Mouse (Mus musculus) right cerebral cortex, adult 18-20 months (tissue): ENCODE results near the gene Gm26566.
"Not testable (repeated sequence)": the region's sequence is repeated elsewhere in the genome, so short reads cannot be mapped to it uniquely, and the experiment has no call there.

ENCODE experiments used
- DNase-seq: peaks from one replicate; pipeline ENCODE4 v3.0.0; 2022; ENCODE audit warnings: mixed read lengths

Gm26566 gene

GRCm38 (mm10) chr4:88741426-88741825 lies 19.8 kb downstream of the Gm26566 start:
- DNase-seq: no peak

- DNase-seq: no peak
Observed at GRCm38 (mm10) chr4:88742771-88743371, 21.3 kb downstream of the Gm26566 start.

- no peak for DNase-seq
Observed at GRCm38 (mm10) chr4:88744207-88744606, 22.6 kb downstream of the Gm26566 start.

DNA sequence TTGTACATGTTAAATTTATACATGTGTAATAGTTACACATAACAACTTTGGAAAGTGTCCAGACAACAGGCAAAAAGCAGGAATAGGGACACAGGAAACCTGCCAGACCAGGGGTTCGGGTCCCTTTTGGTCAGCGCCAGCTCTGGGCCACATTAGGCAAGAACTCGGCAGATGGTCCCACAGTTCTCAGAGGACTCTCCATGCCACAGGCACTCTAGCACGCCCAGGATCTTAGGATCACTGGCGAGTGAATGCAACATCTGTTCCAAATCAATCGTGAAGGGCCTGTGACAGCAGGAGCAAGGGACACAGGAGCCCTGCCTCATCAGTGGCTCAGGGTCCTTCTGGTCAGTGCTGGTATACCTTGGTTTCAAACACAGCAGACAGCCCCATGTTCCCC lies 28.3 kb downstream of the Gm26566 start:
- no peak for DNase-seq

DNA sequence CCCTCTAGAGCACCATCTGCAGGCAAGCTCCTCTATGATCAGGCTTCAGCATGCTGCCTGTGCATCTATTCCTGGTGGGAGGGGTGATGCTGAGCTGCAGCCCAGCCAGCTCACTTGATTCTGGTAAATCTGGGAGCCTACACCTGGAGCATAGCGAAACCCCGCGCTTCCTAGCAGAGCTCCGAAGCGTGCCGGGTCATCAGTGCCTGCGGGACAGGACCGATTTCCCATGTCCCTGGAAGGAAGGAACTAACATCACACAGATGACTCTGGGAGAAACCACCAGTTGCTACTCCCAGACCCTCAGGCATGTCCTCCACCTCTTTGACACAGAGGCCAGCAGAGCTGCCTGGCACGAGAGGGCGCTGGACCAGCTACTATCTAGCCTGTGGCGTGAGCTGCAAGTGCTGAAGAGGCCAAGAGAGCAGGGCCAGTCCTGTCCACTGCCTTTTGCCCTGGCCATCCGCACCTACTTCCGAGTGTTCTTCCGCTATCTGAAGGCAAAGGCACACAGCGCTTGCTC lies 33.3 kb downstream of the Gm26566 start, which contains the start of gene Gm13271:
Gm13271 (plus strand) TSS at position 51 of the 523 bp plus-strand sequence.
- peak; percentile 73 for DNase-seq

- not testable (repeated sequence) for DNase-seq
Observed at GRCm38 (mm10) chr4:88756581-88757513, 35.2 kb downstream of the Gm26566 start.

DNA sequence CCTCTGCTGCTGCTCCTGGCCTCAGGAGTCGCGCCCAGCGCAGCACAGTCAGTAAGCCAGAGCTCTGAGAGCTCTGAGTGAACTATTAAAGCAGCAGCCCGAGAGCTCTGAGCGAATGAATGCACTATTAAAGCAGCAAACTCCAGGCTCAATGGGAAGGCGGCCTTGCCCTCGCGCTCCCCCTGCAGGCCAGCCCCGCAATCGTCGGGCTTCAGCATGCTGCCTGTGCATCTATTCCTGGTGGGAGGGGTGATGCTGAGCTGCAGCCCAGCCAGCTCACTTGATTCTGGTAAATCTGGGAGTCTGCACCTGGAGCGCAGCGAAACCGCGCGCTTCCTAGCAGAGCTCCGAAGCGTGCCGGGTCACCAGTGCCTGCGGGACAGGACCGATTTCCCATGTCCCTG lies 36.0 kb downstream of the Gm26566 start:
- peak; percentile 88 for DNase-seq

- not testable (repeated sequence) for DNase-seq
Observed at GRCm38 (mm10) chr4:88758751-88759150, 37.1 kb downstream of the Gm26566 start.

DNA sequence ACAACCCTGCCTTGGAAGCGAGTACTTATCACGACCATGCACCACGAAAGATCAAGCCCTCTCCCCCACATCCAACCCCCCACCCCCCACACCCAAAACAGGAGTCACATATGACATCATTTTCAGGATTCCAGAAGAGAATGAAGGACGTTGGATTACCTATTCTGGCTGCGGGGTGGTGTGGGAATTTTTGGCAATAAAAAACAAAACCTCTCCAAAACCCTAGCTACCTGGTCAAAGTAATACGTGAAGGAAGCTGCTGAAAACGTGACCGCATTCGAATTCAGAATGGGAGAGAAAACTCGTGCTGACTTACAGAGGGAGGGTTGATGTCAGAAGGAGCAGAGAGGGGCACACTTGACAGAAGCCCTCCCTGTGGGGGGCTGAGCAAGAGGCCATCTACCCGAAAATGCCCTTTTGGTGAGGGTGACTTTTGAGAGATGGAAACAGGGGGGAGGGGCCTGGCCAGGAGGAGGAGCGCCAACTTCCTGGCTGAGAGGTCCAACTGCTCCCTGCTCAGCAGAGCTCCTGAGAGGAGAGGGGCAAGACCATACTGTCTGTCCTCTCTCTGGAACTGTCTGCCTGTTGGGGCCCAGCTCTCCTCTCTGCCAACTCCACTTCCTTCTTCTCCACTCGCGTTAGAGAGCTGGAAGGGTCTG lies 38.1 kb downstream of the Gm26566 start, which contains the start of gene Gm13283:
Gm13283 (plus strand) TSS at position 510 of the 659 bp plus-strand sequence.
- DNase-seq: peak; percentile 10

DNA sequence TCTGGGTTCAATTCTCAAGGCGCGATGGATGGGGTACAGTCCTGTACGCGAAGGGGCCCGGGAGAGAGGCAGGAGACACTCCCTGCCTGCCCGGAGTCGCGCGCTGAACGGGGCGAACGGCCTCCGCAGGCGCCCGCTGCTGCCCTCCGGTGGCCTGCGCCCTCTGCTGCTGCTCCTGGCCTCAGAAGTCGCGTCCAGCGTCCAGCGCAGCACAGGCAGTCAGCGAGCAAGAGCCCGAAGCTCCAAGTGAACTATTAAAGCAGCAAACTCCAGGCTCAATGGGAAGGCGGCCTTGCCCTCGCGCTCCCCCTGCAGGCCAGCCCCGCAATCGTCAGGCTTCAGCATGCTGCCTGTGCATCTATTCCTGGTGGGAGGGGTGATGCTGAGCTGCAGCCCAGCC lies 38.8 kb downstream of the Gm26566 start:
- DNase-seq: peak; percentile 46

- DNase-seq: peak; percentile 63
Observed at GRCm38 (mm10) chr4:88761776-88762175, 40.2 kb downstream of the Gm26566 start.

DNA sequence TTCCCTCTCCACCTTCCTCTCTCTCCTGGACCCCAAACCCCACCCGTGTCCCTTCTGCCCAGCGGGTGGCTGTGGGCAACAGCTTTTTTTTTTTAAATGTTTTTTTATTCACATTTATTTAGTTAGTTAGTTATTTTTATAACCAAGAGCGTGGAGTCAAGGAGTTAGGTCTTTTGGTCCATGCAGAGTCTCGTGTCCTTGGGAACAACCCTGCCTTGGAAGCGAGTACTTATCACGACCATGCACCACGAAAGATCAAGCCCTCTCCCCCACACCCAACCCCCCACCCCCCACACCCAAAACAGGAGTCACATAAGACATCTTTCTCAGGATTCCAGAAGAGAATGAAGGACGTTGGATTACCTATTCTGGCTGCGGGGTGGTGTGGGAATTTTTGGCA lies 40.7 kb downstream of the Gm26566 start:
- not testable (repeated sequence) for DNase-seq

- peak; percentile 9 for DNase-seq
Observed at GRCm38 (mm10) chr4:88763384-88764018, 41.9 kb downstream of the Gm26566 start.
